Mouse (Mus musculus): ENCODE results near the gene Atp6v0a2.

GRCm38 (mm10) chr5:124578633-124579317 lies 49.6 kb upstream of the Atp6v0a2 start, which contains the start of the genes Eif2b1 and Gtf2h3:
- TF ChIP-seq EP300 (IDR thresholded peaks at IDR 0.05; ENCODE audit: low read length) (no peak; the same call in 1 of the 2 replicates), ZC3H11A (IDR thresholded peaks at IDR 0.05; ENCODE audit: low read depth, low read length) (no peak), POLR2A (IDR thresholded peaks at IDR 0.05; ENCODE audit: low read depth, low read length) (peak; percentile 96), USF1 (IDR thresholded peaks at IDR 0.05; ENCODE audit: low read depth, low read length) (no peak; the same call in 1 of the 2 replicates), MYC (IDR thresholded peaks at IDR 0.05; ENCODE audit: low read depth, low read length) (peak; percentile 83; the same call in 1 of the 2 replicates), RAD21 (IDR thresholded peaks at IDR 0.05; ENCODE audit: low read depth, low read length) (no peak), E2F4 (IDR thresholded peaks at IDR 0.05; ENCODE audit: insufficient replicate concordance, low read depth, low read length) (no peak; the same call in 1 of the 2 replicates), MAFK (IDR thresholded peaks at IDR 0.05; ENCODE audit: insufficient replicate concordance, low read length) (no peak), JUN (IDR thresholded peaks at IDR 0.05; ENCODE audit: insufficient read depth, low read depth, low read length) (no peak)

Data from CH12.LX (cell line).